ENCODE assay signal across 8 mouse cellular contexts in genomic region chr4:97772084-97772484, GRCm38 (mm10). TPM values are rescaled to one million over a fixed set of nuclear protein-coding genes. Genes with fewer than 3 reads are reported as not detected.
DNase-seq lines count a peak whose midpoint lies in the region; ATAC-seq and TF ChIP-seq lines count a peak whose summit lies in the region.

No protein-coding gene starts in this region.

- DNase-seq in B cell, adult 2 months: peak; percentile 93 to 96
- DNase-seq in brain, adult 2 months (ENCODE audit: low read depth, low spot score): peak; percentile 99
- DNase-seq in heart, embryonic 10.5 days (ENCODE audit: low spot score): peak; percentile 98
- peak; percentile 93 for DNase-seq in liver
- DNase-seq in monocyte, adult 2 months (ENCODE audit: low read depth in 1 of 2, low spot score in 2 of 2): peak; percentile 88 to 90
- DNase-seq in spleen, postnatal 14 days (ENCODE audit: low spot score in 2 of 2): peak; percentile 84 to 88

- H3K4me2 ChIP-seq in kidney, embryonic 15.5 days: peak overlapping the region; percentile 63

- TF ChIP-seq POLR2A in embryonic fibroblast, embryonic 13.5 days (IDR thresholded peaks at IDR 0.05; ENCODE audit: low read depth, low read length): peak; percentile 88

- ATAC-seq in kidney, embryonic 15.5 days (replicated peaks; ENCODE audit: low FRiP score): peak; percentile 97

- H3K4me3 ChIP-seq in embryonic fibroblast, embryonic 13.5 days (ENCODE audit: insufficient read depth, low read length): peak overlapping the region; percentile 83
- H3K4me3 ChIP-seq in heart, embryonic 10.5 days: peak overlapping the region; percentile 61
- peak overlapping the region; percentile 48 for H3K4me3 ChIP-seq in kidney, embryonic 15.5 days (replicated peaks)

- no peaks in the 10 kb centered on the region for H3K9me3 ChIP-seq in heart, embryonic 10.5 days
- no peaks in the 10 kb centered on the region for H3K9me3 ChIP-seq in kidney, embryonic 15.5 days (replicated peaks)

- under 1% methylated on average over 23 of the region's 25 CpGs for WGBS in heart, embryonic 10.5 days
- WGBS in kidney, embryonic 15.5 days: under 1% methylated on average over 25 of the region's 25 CpGs

- peaks cover 2% of the 10 kb centered on the region; the same call in 1 of the 2 replicates for H3K4me1 ChIP-seq in embryonic fibroblast, embryonic 13.5 days (ENCODE audit: control insufficient read depth, insufficient read depth, low read length)
- peaks cover 26% of the 10 kb centered on the region for H3K4me1 ChIP-seq in heart, embryonic 10.5 days
- H3K4me1 ChIP-seq in kidney, embryonic 15.5 days: peaks cover 32% of the 10 kb centered on the region

- no peaks in the 10 kb centered on the region for H3K36me3 ChIP-seq in heart, embryonic 10.5 days
- no peaks in the 10 kb centered on the region for H3K36me3 ChIP-seq in kidney, embryonic 15.5 days

- TF ChIP-seq CTCF in embryonic fibroblast, embryonic 13.5 days (IDR thresholded peaks at IDR 0.05; ENCODE audit: borderline replicate concordance, insufficient read depth, low read length): no peak

- H3K27ac ChIP-seq in embryonic fibroblast, embryonic 13.5 days (ENCODE audit: insufficient read depth, low read length): peak overlapping the region; percentile 97
- peak overlapping the region; percentile 90 for H3K27ac ChIP-seq in heart, embryonic 10.5 days
- H3K27ac ChIP-seq in kidney, embryonic 15.5 days: peak overlapping the region; percentile 94

- no peaks in the 10 kb centered on the region for H3K27me3 ChIP-seq in heart, embryonic 10.5 days (ENCODE audit: insufficient read depth, poor library complexity, severe bottlenecking)
- H3K27me3 ChIP-seq in kidney, embryonic 15.5 days: peaks cover 33% of the 10 kb centered on the region

- peak overlapping the region; percentile 37 for H3K9ac ChIP-seq in kidney, embryonic 15.5 days

RNA-seq across cellular contexts. Expression of gene Nfia, which starts 0.5 kb away (rescaled TPM):
- polyA plus RNA-seq in embryonic fibroblast, embryonic 13.5 days (2011; ENCODE audit: insufficient read length, low read depth, missing spikeins): 22.0 and 53.0 TPM in 2 replicates
- 14.4 and 19.6 TPM in 2 replicates for polyA plus RNA-seq in heart, embryonic 10.5 days (2016; fragmentation: Nextera tagmentation; extraction: Ambion mirVana)
- polyA plus RNA-seq in kidney, embryonic 15.5 days (2015; fragmentation: Nextera tagmentation; extraction: Ambion mirVana): 26.8 and 29.3 TPM in 2 replicates

RNA-seq across cellular contexts. Expression of gene E130114P18Rik, which starts 5.8 kb away (rescaled TPM):
- polyA plus RNA-seq in embryonic fibroblast, embryonic 13.5 days (2011; ENCODE audit: insufficient read length, low read depth, missing spikeins): 0.77 TPM in 1 of 2 replicates, not detected in the other
- polyA plus RNA-seq in heart, embryonic 10.5 days (2016; fragmentation: Nextera tagmentation; extraction: Ambion mirVana): 0.33 and 1.1 TPM in 2 replicates
- polyA plus RNA-seq in kidney, embryonic 15.5 days (2015; fragmentation: Nextera tagmentation; extraction: Ambion mirVana): 0.51 and 0.59 TPM in 2 replicates

Comparison
In these comparisons a context has a peak if more than half of its experiments do, and no peak if none do; other contexts are left out.
1. Peak in every context shown above with its lines: DNase-seq, ATAC-seq, H3K4me3 ChIP-seq and H3K27ac ChIP-seq.